Mouse (Mus musculus): Measurements from ENCODE around the gene Adcy5.

The Adcy5 gene

GRCm38 (mm10) chr16:35272417-35272816 is 117.7 kb downstream of the Adcy5 start:
- no peak for DNase-seq

- DNase-seq = no peak
Observed at GRCm38 (mm10) chr16:35278166-35278565, 123.5 kb downstream of the Adcy5 start.

- DNase-seq = no peak
Observed at GRCm38 (mm10) chr16:35282456-35282855, 127.8 kb downstream of the Adcy5 start.

GRCm38 (mm10) chr16:35285821-35286220 is 131.1 kb downstream of the Adcy5 start:
- DNase-seq = no peak

GRCm38 (mm10) chr16:35287244-35287643 is 132.6 kb downstream of the Adcy5 start:
- DNase-seq = no peak

GRCm38 (mm10) chr16:35297786-35298185 is 143.1 kb downstream of the Adcy5 start:
- DNase-seq = no peak

GRCm38 (mm10) chr16:35300156-35300555 is 145.5 kb downstream of the Adcy5 start:
- DNase-seq = no peak

GRCm38 (mm10) chr16:35302441-35303280 is 148.0 kb downstream of the Adcy5 start:
- no peak for DNase-seq

- no peak for DNase-seq
Observed at GRCm38 (mm10) chr16:35303721-35304120, 149.0 kb downstream of the Adcy5 start.

- no peak for DNase-seq
Observed at GRCm38 (mm10) chr16:35304416-35304815, 149.7 kb downstream of the Adcy5 start.

- DNase-seq = no peak
Observed at GRCm38 (mm10) chr16:35305226-35305625, 150.5 kb downstream of the Adcy5 start.

- no peak for DNase-seq
Observed at GRCm38 (mm10) chr16:35306631-35307030, 152.0 kb downstream of the Adcy5 start.

- DNase-seq = no peak
Observed at GRCm38 (mm10) chr16:35307331-35307730, 152.7 kb downstream of the Adcy5 start.

GRCm38 (mm10) chr16:35308016-35308415 is 153.3 kb downstream of the Adcy5 start:
- no peak for DNase-seq

- no peak for DNase-seq
Observed at GRCm38 (mm10) chr16:35308486-35309143, 153.9 kb downstream of the Adcy5 start.

GRCm38 (mm10) chr16:35309634-35310033 is 155.0 kb downstream of the Adcy5 start:
- no peak for DNase-seq

GRCm38 (mm10) chr16:35310551-35311110 is 156.0 kb downstream of the Adcy5 start:
- no peak for DNase-seq

GRCm38 (mm10) chr16:35311586-35311985 is 156.9 kb downstream of the Adcy5 start:
- no peak for DNase-seq

- DNase-seq = no peak
Observed at GRCm38 (mm10) chr16:35315496-35315895, 160.8 kb downstream of the Adcy5 start.

GRCm38 (mm10) chr16:35316856-35317264 is 162.2 kb downstream of the Adcy5 start:
- DNase-seq = no peak

GRCm38 (mm10) chr16:35317460-35317859 is 162.8 kb downstream of the Adcy5 start:
- no peak for DNase-seq

- no peak for DNase-seq
Observed at GRCm38 (mm10) chr16:35318397-35318796, 163.7 kb downstream of the Adcy5 start.

- no peak for DNase-seq
Observed at GRCm38 (mm10) chr16:35319335-35319734, 164.7 kb downstream of the Adcy5 start.

- DNase-seq = no peak
Observed at GRCm38 (mm10) chr16:35319773-35320172, 165.1 kb downstream of the Adcy5 start.
